Mouse (Mus musculus): ENCODE data around the gene Olfr154. TPM values are rescaled to one million over a fixed set of nuclear protein-coding genes. Genes with fewer than 3 reads are reported as not detected.
"Not testable (repeated sequence)": the region's sequence is repeated elsewhere in the genome, so short reads cannot be mapped to it uniquely, and the experiment has no call there.

The Olfr154 gene
- total RNA-seq (2022) = not detected

GRCm38 (mm10) chr2:85664355-85664754 is at the start of gene Olfr154:
Gene Olfr154 (minus strand): TSS chr2:85664455.
- not testable (repeated sequence) for DNase-seq (ENCODE audit: low spot score in 2 of 2)

- no peak for DNase-seq (ENCODE audit: low spot score in 2 of 2)
These were observed 46.9 kb upstream of the Olfr154 start for GRCm38 (mm10) chr2:85711159-85711558.

DNA sequence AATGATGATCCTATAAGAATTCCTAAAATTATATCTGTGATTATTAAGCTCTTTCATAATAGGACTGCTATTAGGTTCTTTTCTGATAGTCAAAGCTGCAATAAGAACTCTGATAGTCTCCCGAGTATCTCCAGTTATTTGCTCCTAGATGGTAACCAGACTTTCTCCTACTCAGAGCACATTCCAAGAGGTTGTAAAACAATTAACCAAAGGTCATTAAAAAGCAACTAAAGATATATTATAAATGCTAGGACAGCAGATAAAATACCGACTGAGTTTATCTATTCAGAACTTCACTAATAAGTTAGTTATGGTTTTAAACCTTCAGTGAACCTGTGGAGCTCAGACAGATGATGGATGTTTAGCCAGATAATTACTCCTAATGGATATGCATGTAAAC is 46.4 kb upstream of the Olfr154 start:
- not testable (repeated sequence) for DNase-seq (ENCODE audit: low spot score in 2 of 2)

DNA sequence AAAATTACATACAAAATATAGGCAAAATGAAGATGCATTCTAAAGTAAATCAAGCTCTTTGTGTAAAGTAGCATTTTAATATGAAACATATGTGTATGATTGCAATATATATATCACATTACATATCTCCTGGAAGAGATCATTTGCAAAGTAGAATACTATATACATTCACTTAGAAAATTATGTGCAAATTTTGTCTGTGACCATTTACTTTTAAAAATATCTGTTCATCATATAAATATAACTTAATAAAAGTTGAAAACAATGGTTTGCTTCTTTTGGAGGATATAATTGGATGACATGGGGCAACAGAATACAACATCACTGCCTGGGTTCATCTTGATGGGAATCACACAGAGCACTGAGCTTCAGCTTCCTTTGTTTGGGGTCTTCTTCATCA is 24.9 kb upstream of the Olfr154 start, which contains the start of gene Olfr1008:
TSS of gene Olfr1008 (plus strand) at position 301 of the 400 bp plus-strand sequence.
- DNase-seq (ENCODE audit: low spot score in 2 of 2) = no peak

DNA sequence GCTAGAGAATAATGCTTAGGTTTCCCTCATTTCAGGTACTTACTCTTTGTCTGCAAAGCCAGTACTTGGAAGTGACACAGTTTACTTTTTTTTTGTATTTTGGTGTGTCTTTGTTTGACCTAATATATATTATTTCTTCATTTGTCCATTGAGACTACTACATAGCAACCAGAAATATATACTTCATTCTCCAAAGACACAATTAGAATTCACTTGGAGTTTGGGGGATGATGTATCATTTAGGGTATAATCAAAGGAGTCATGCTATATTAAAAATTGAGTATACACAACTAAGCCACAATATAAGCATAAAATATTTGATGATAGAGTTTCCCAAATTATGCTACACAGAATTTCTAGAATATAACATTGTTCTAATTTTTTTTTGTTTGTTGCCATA is 14.4 kb upstream of the Olfr154 start, which contains the start of gene Olfr1006:
TSS of gene Olfr1006 (minus strand) at position 101 of the 400 bp plus-strand sequence.
- DNase-seq (ENCODE audit: low spot score in 2 of 2) = no peak

- DNase-seq (ENCODE audit: low spot score in 2 of 2) = no peak
These were observed 13.7 kb downstream of the Olfr154 start, which contains the start of gene Olfr1002 for GRCm38 (mm10) chr2:85650604-85651003. Gene Olfr1002 (minus strand): TSS chr2:85650704.

Other genes with a start within 250 kb of the Olfr154 start
- not detected for gene Olfr993, start 249.6 kb downstream of the Olfr154 start, total RNA-seq (2022)
- not detected for gene Olfr994, start 228.0 kb downstream of the Olfr154 start, total RNA-seq (2022)
- not detected for gene Olfr995, start 220.8 kb downstream of the Olfr154 start, total RNA-seq (2022)
- gene 4833423E24Rik, start 145.4 kb downstream of the Olfr154 start, total RNA-seq (2022) = not detected
- not detected for gene Olfr996, start 85.2 kb downstream of the Olfr154 start, total RNA-seq (2022)
- not detected for gene Olfr998, start 75.5 kb downstream of the Olfr154 start, total RNA-seq (2022)
- not detected for gene Olfr1000, start 52.6 kb downstream of the Olfr154 start, total RNA-seq (2022)
- not detected for gene Olfr1002, start 13.8 kb downstream of the Olfr154 start, total RNA-seq (2022)
- gene Olfr1006, start 14.3 kb upstream of the Olfr154 start, total RNA-seq (2022) = not detected
- gene Olfr1008, start 25.0 kb upstream of the Olfr154 start, total RNA-seq (2022) = not detected
- gene Olfr1009, start 51.0 kb upstream of the Olfr154 start, total RNA-seq (2022) = not detected
- gene Olfr1012, start 98.3 kb upstream of the Olfr154 start, total RNA-seq (2022) = not detected
- gene Olfr1013, start 102.6 kb upstream of the Olfr154 start, total RNA-seq (2022) = not detected
- not detected for gene Olfr1014, start 108.3 kb upstream of the Olfr154 start, total RNA-seq (2022)
- not detected for gene Olfr1015, start 117.6 kb upstream of the Olfr154 start, total RNA-seq (2022)
- not detected for gene Olfr1016, start 138.1 kb upstream of the Olfr154 start, total RNA-seq (2022)
- gene Olfr1018, start 154.0 kb upstream of the Olfr154 start, total RNA-seq (2022) = not detected
- gene Olfr1019, start 181.0 kb upstream of the Olfr154 start, total RNA-seq (2022) = not detected
- gene Olfr1020, start 182.6 kb upstream of the Olfr154 start, total RNA-seq (2022) = not detected
- gene Olfr1022, start 204.1 kb upstream of the Olfr154 start, total RNA-seq (2022) = not detected
- gene Olfr1023, start 221.2 kb upstream of the Olfr154 start, total RNA-seq (2022) = not detected
- not detected for gene Olfr1024, start 240.6 kb upstream of the Olfr154 start, total RNA-seq (2022)